Mouse (Mus musculus) intestine, embryonic 14.5 days (tissue): ENCODE results near the gene Fars2. TPM values are rescaled to one million over a fixed set of nuclear protein-coding genes. Genes with fewer than 3 reads are reported as not detected.

ENCODE experiments used
- ATAC-seq: fragments of 200-750 bp; cut with Nextera tagmentation; replicated peaks from 2 replicates; pipeline ENCODE4 v1.8.0; 2017; ENCODE audit warnings: low read depth, moderate number of reproducible peaks, moderate TSS enrichment, moderate library complexity; ENCODE audit not compliant: low FRiP score, low TSS enrichment
- DNase-seq: peaks from one replicate; pipeline ENCODE4 v3.0.0-alpha.2; 2018; ENCODE audit warnings: low spot score
- H3K27ac ChIP-seq: fragments of 300-500 bp; sonication (generic); 2 replicates; pipeline ENCODE4 v1.5.1; 2014; ENCODE audit warnings: low read depth, mild to moderate bottlenecking, control low read depth
- H3K27me3 ChIP-seq: fragments of 300-500 bp; sonication (generic); replicated peaks from 2 replicates; pipeline ENCODE4 v1.6.1; 2014; ENCODE audit warnings: low read length, control low read depth; ENCODE audit not compliant: control insufficient read depth, insufficient read depth
- H3K36me3 ChIP-seq: fragments of 300-500 bp; sonication (generic); 2 replicates; pipeline ENCODE4 v1.6.1; 2014; ENCODE audit warnings: low read length, control low read depth; ENCODE audit not compliant: control insufficient read depth, insufficient read depth
- H3K4me1 ChIP-seq: fragments of 300-500 bp; sonication (generic); replicated peaks from 2 replicates; pipeline ENCODE4 v1.6.1; 2014; ENCODE audit warnings: low read length, control low read depth, mixed read lengths; ENCODE audit not compliant: control insufficient read depth, insufficient read depth
- H3K4me2 ChIP-seq: fragments of 300-500 bp; sonication (generic); 2 replicates; pipeline ENCODE4 v1.6.1; 2014; ENCODE audit warnings: low read length
- H3K4me3 ChIP-seq: fragments of 300-500 bp; sonication (generic); 2 replicates; pipeline ENCODE4 v1.5.1; 2014; ENCODE audit warnings: low read depth, low read length, control low read depth, mixed read lengths
- H3K9ac ChIP-seq: fragments of 300-500 bp; sonication (generic); 2 replicates; pipeline ENCODE4 v1.6.1; 2014; ENCODE audit warnings: mild to moderate bottlenecking, low read length
- H3K9me3 ChIP-seq: fragments of 300-500 bp; sonication (generic); 2 replicates; pipeline ENCODE4 v1.6.1; 2016; ENCODE audit warnings: low read length, control low read depth; ENCODE audit not compliant: control insufficient read depth
- WGBS: fragments of 180-500 bp; shearing (Covaris S2); extraction: QIAGEN DNeasy Blood & Tissue Kit; methylation state at CpG from one replicate; pipeline ENCODE4 v1.1.7; 2014; 5-methylcytosine and 5-hydroxymethylcytosine counted together
- polyA plus RNA-seq: library from polyadenylated mRNA; unstranded; fragments of >200 nt; fragmentation: Nextera tagmentation; extraction: Ambion mirVana; gene quantifications from 2 replicates; pipeline ENCODE4 v1.2.1, GENCODE M21; 2014

The Fars2 gene
- polyA plus RNA-seq, 1 experiment from 2014 or later = 37.6 TPM

- no peaks in the 10 kb centered on the region for H3K36me3 ChIP-seq
- no peaks in the 10 kb centered on the region for H3K4me1 ChIP-seq
- no peak overlapping the region for H3K4me2 ChIP-seq
- DNase-seq = no peak
- 57% methylated on average over 5 of the region's 5 CpGs for WGBS
- no peak overlapping the region for H3K27ac ChIP-seq
- no peak overlapping the region for H3K4me3 ChIP-seq
- H3K9me3 ChIP-seq = no peaks in the 10 kb centered on the region
- H3K9ac ChIP-seq = no peak overlapping the region
- no peaks in the 10 kb centered on the region for H3K27me3 ChIP-seq
- ATAC-seq = no peak
These were observed 20.4 kb upstream of the Fars2 start for GRCm38 (mm10) chr13:36096684-36097383.

DNA sequence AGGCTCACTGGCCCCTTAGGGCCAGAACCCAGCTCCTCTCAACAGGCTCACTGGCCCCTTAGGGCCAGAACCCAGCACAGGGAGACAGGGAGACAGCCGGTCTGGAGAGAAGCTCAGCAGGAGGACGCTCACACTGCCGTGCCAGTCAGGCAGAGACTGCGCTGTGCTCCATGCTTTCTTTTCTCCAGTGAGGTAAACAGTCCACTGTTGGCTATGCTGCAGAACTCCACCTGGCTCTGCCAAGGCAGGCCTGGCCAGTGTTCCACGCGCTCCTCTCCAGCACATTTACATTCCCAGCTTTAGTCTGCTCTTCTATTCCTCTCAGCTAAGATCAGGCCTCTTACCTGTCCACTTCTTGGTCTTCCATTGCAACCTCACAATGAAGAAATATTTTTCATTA is 11.6 kb upstream of the Fars2 start:
- WGBS = 55% methylated on average over 6 of the region's 6 CpGs
- H3K27ac ChIP-seq = no peak overlapping the region
- no peak overlapping the region for H3K4me3 ChIP-seq
- no peaks in the 10 kb centered on the region for H3K36me3 ChIP-seq
- no peak overlapping the region for H3K9ac ChIP-seq
- DNase-seq (no peak), ATAC-seq (no peak)
- H3K4me1 ChIP-seq = no peaks in the 10 kb centered on the region; the same call in 1 of the 2 replicates
- no peak overlapping the region for H3K4me2 ChIP-seq
- H3K27me3 ChIP-seq = no peaks in the 10 kb centered on the region
- no peaks in the 10 kb centered on the region for H3K9me3 ChIP-seq

DNA sequence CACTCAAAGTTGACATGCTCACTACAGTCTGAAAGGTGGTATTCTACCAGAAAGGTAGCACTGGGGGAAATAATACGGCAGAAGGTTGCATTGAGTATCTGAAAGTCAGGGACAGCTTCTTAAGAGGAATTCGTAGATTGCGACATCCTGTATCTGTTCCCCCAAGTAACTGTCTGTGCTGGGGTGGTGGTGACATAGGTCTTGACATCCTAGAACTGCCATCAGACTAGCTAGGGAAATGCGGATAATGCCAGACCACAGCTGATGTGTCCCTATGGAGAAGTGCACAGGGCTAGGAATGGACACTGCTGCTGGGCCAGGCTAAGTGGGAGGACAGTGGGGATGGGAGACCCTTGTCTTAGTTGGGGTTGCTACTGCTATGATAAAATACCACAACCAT is 8.7 kb upstream of the Fars2 start:
- no peak overlapping the region for H3K4me2 ChIP-seq
- H3K4me3 ChIP-seq = no peak overlapping the region
- no peaks in the 10 kb centered on the region for H3K36me3 ChIP-seq
- no peaks in the 10 kb centered on the region for H3K9me3 ChIP-seq
- no peaks in the 10 kb centered on the region; the same call in 1 of the 2 replicates for H3K4me1 ChIP-seq
- no peak for DNase-seq
- no peak overlapping the region for H3K27ac ChIP-seq
- H3K9ac ChIP-seq = no peak overlapping the region
- 96% methylated on average over 4 of the region's 4 CpGs for WGBS
- no peak for ATAC-seq
- H3K27me3 ChIP-seq = no peaks in the 10 kb centered on the region

DNA sequence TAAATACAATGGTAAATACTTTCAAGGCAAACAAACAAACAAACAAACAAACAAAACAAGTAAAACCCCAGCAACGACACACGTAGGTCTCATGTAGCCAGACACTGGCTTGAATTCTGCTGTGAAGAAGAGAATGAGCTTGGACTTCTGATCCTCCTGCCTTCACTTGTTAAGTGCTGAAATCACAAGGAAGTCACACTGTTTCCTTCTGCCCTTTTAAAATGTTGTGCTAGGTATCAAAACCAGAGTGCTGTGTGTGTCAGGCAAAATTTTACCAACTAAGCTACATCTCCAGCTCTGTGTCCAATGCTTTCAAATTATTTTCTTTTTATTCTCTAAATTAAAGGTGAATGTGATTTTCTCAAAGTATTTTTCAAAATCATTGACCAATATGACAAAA is 5.9 kb upstream of the Fars2 start:
- Histone ChIP-seq H3K36me3 (no peaks in the 10 kb centered on the region), H3K27me3 (no peaks in the 10 kb centered on the region), H3K9ac (no peak overlapping the region), H3K4me1 (no peaks in the 10 kb centered on the region; the same call in 1 of the 2 replicates), H3K4me2 (no peak overlapping the region), H3K9me3 (no peaks in the 10 kb centered on the region), H3K27ac (no peak overlapping the region), H3K4me3 (no peak overlapping the region)
- WGBS = 93% methylated on average over 2 of the region's 2 CpGs
- ATAC-seq (no peak), DNase-seq (no peak)

- no peak overlapping the region for H3K4me3 ChIP-seq
- WGBS = 83% methylated on average over 5 of the region's 5 CpGs
- ATAC-seq (no peak), DNase-seq (no peak)
- no peak overlapping the region for H3K27ac ChIP-seq
- no peaks in the 10 kb centered on the region for H3K9me3 ChIP-seq
- H3K4me1 ChIP-seq = no peaks in the 10 kb centered on the region
- no peaks in the 10 kb centered on the region for H3K36me3 ChIP-seq
- no peak overlapping the region for H3K4me2 ChIP-seq
- H3K9ac ChIP-seq = no peak overlapping the region
- no peaks in the 10 kb centered on the region for H3K27me3 ChIP-seq
These were observed 4.0 kb upstream of the Fars2 start for GRCm38 (mm10) chr13:36113181-36113580.

GRCm38 (mm10) chr13:36116520-36117142 is 581 bp upstream of the Fars2 start:
- Histone ChIP-seq H3K9ac (peak overlapping the region; percentile 76), H3K4me1 (no peaks in the 10 kb centered on the region; the same call in 1 of the 2 replicates), H3K36me3 (no peaks in the 10 kb centered on the region), H3K9me3 (no peaks in the 10 kb centered on the region), H3K4me2 (peak overlapping the region; percentile 94), H3K4me3 (peak overlapping the region; percentile 90), H3K27ac (peak overlapping the region; percentile 97), H3K27me3 (no peaks in the 10 kb centered on the region)
- WGBS = 7% methylated on average over 21 of the region's 21 CpGs
- peak; percentile 40 for ATAC-seq
- peak; percentile 74 for DNase-seq

DNA sequence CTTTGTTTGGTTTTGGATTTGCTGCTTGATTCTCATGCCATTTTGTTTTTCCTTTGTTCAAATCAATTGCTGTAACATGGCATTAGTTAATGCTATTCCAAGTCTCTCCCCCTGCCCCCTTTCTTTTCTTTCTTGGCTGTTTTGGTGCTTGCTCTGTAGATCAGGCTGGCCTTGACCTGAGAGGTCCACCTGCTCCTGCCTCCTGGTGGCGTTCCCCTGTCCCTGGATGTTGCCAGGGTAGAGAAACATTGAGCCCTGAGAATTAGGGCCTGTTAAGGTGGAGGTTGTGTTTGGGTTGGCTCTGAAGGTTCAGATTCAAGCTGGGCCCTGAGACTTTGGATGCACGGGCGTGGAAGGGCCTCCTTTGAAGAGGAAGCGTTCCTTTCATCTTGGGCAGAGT is 2.5 kb downstream of the Fars2 start:
- Histone ChIP-seq H3K4me2 (no peak overlapping the region), H3K9ac (no peak overlapping the region), H3K9me3 (no peaks in the 10 kb centered on the region), H3K27ac (no peak overlapping the region), H3K36me3 (no peaks in the 10 kb centered on the region), H3K4me1 (no peaks in the 10 kb centered on the region; the same call in 1 of the 2 replicates), H3K27me3 (no peaks in the 10 kb centered on the region), H3K4me3 (no peak overlapping the region)
- no peak for DNase-seq
- 77% methylated on average over 4 of the region's 4 CpGs for WGBS
- no peak for ATAC-seq

DNA sequence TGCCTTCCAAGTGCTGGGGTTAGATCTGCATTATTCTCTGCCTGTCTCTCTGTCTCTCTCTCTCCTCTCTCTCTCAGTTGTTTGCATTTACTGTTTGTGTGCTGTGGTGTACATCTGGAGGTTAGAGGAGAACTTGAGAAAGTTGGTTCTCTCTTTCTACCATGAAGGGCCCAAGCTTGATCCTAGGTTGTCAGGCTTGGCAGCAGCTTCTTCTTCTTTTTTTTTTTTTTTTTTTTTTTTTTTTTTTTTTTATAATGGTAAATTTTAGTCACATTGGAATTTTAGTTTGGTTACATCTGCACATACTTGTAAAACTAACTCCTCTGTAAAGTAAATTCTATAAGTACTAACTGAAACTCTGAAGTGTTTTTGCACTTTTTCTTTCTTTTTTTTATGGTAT is 3.4 kb downstream of the Fars2 start:
- Histone ChIP-seq H3K4me1 (no peaks in the 10 kb centered on the region; the same call in 1 of the 2 replicates), H3K36me3 (no peaks in the 10 kb centered on the region), H3K4me3 (no peak overlapping the region), H3K9ac (no peak overlapping the region), H3K27ac (no peak overlapping the region), H3K9me3 (no peaks in the 10 kb centered on the region), H3K4me2 (no peak overlapping the region), H3K27me3 (no peaks in the 10 kb centered on the region)
- DNase-seq (no peak), ATAC-seq (no peak)
